Mouse (Mus musculus): Measurements from ENCODE around the gene Hoxc10. TPM values are rescaled to one million over a fixed set of nuclear protein-coding genes. Genes with fewer than 3 reads are reported as not detected.

Hoxc10 gene
- polyA plus RNA-seq (2014; fragmentation: Nextera tagmentation; extraction: Ambion mirVana): 43.9 and 56.2 TPM in 2 replicates

DNA sequence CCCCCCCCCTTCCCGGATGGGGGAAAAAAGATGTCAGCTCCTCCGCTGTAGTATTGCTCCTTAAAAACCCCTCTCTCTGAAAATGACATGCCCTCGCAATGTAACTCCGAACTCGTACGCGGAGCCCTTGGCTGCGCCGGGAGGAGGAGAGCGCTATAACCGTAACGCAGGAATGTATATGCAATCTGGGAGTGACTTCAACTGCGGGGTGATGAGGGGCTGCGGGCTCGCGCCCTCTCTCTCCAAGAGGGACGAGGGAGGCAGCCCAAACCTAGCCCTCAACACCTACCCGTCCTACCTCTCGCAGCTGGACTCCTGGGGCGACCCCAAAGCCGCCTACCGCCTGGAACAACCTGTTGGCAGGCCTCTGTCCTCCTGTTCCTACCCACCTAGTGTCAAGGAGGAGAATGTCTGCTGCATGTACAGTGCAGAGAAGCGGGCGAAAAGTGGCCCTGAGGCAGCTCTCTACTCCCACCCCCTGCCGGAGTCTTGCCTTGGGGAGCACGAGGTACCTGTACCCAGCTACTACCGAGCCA is at the start of gene Hoxc10:
Hoxc10 (plus strand) TSS at position 21 of the 536 bp plus-strand sequence.
- Histone ChIP-seq H3K4me3 (ENCODE audit: low read depth, low read length) (peak within 1 kb of the TSS; percentile 55), H3K4me1 (ENCODE audit: control insufficient read depth, insufficient read depth, low read length) (peaks cover 5% of the 10 kb centered on the region; the same call in 1 of the 2 replicates), H3K9me3 (ENCODE audit: control insufficient read depth, low read length) (no peaks in the 10 kb centered on the region), H3K36me3 (ENCODE audit: control insufficient read depth, insufficient read depth, low read length) (no peaks in the 10 kb centered on the region), H3K4me2 (ENCODE audit: low read depth, severe bottlenecking) (peak within 1 kb of the TSS; percentile 64), H3K27ac (replicated peaks; ENCODE audit: low read depth, low read length) (peak within 1 kb of the TSS; percentile 85), H3K9ac (ENCODE audit: low read length) (peak within 1 kb of the TSS; percentile 92), H3K27me3 (ENCODE audit: control insufficient read depth, insufficient read depth, low read length) (peaks cover 60% of the 10 kb centered on the region)
- no peak for DNase-seq (ENCODE audit: low spot score)
- peak; percentile 16; the same call in 1 of the 2 replicates for ATAC-seq (ENCODE audit: insufficient number of reproducible peaks, low FRiP score, low TSS enrichment, low read depth)
- 1% methylated on average over 27 of the region's 27 CpGs for WGBS

DNA sequence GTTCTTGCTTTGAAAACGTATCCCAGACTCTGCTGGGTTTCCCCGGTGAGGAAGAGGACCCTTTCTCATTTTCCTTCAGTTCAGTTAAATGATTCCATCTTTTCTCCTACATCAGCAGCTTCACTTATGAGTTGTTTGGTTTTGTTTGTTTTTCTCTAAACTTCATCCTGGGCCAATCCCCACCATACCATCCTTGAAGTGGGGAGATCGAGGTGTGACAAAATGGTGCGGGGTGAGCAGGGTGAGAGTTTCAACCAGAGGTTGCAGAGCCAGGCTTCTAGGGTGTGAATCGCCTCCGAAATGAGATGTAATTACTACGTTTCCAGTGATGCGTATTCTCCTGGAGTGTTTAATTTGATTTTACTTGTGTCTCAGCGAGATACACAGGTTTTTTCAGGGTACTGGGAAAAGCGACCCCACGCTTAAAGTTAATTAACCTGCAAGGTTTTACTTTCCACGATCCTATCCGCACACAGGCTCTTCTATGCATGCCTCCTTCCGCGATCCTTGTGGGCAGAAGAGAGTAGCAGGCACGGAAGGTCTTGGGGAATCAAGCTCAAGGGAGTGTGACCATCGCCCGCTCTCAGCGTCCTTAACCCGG is 48.5 kb upstream of the Hoxc10 start:
- Histone ChIP-seq H3K4me2 (ENCODE audit: low read depth, severe bottlenecking) (no peak overlapping the region), H3K4me3 (ENCODE audit: low read depth, low read length) (no peak overlapping the region), H3K27ac (replicated peaks; ENCODE audit: low read depth, low read length) (no peak overlapping the region), H3K36me3 (ENCODE audit: control insufficient read depth, insufficient read depth, low read length) (no peaks in the 10 kb centered on the region), H3K4me1 (ENCODE audit: control insufficient read depth, insufficient read depth, low read length) (peaks cover 6% of the 10 kb centered on the region; the same call in 1 of the 2 replicates), H3K27me3 (ENCODE audit: control insufficient read depth, insufficient read depth, low read length) (peaks cover 90% of the 10 kb centered on the region), H3K9ac (ENCODE audit: low read length) (no peak overlapping the region), H3K9me3 (ENCODE audit: control insufficient read depth, low read length) (no peaks in the 10 kb centered on the region)
- DNase-seq (ENCODE audit: low spot score): peak; percentile 58
- under 1% methylated on average over 20 of the region's 20 CpGs for WGBS
- ATAC-seq (ENCODE audit: insufficient number of reproducible peaks, low FRiP score, low TSS enrichment, low read depth): no peak

DNA sequence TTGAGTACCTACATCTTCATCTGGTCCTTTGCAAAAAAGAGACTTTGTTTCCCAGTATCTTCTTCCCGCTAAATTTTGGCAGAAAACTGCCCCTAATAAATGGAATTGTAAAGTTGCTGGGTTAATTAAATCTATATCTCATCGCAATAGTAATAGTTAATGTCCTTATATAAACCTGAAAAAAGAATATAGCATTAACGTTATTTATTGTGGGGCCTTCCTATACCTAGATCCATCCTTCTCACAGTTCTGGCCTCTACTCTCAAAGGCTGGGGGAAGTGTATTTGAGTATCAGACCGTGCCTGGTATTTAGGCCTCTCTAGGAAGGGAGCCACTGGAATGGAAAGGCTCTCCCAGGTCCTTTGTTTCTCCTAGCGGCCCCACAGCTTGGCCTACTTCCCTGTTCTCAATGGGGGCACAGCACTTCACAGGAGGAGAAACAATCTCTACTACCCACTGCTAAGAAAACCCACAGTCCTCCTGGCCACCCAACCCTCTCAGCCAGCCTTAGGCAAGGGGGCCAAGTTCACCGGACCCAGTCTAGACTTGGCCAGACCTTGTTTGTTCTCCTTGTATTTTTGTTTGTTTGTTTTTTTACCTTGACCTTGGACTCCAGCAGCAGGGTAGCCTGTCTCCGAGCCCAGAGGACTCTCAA is 47.9 kb upstream of the Hoxc10 start:
- H3K27me3 ChIP-seq (ENCODE audit: control insufficient read depth, insufficient read depth, low read length): peaks cover 91% of the 10 kb centered on the region

DNA sequence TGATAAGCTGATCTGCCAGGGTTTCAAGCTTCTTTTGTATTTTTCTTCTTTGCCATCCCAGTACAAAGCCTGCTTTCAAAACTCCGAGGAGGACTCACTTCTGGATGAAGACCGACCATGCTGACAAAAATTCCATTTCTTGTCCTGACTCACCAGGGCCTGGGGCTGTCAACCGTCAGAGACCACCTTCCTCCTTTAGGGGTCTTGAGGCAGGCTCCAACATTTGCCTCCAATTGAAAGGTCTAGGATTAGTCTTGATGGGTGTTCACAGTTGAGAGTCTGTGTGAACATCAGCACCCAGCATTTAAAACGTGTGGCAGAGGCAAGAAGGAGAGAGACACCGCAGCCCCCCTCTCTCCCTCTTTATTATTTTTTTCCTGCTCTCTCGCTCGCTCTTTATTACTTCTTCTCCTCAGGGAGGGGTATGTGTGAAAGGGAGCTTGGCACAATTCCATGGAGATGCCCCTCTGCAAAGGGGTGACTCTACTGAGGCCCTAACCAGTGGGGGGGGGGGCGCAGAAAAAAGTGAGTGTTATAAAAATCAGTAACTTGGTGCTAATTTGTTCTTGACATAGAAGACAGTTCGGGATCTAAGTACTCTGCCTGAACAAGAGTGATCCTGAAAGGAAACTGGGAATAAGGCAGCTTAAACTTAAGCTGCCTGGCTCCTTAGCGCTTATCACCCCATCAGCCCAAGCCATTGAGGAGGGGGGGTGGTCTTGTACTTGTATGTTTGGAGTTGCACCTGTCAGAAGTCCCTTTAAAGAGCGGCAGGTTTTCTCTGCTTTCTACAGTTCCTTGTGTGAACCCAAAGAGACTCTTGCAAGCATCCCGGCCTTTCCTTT is 47.0 kb upstream of the Hoxc10 start:
- Histone ChIP-seq H3K4me3 (ENCODE audit: low read depth, low read length) (no peak overlapping the region), H3K27me3 (ENCODE audit: control insufficient read depth, insufficient read depth, low read length) (peaks cover 93% of the 10 kb centered on the region), H3K9me3 (ENCODE audit: control insufficient read depth, low read length) (no peaks in the 10 kb centered on the region), H3K27ac (replicated peaks; ENCODE audit: low read depth, low read length) (no peak overlapping the region), H3K9ac (ENCODE audit: low read length) (no peak overlapping the region), H3K36me3 (ENCODE audit: control insufficient read depth, insufficient read depth, low read length) (no peaks in the 10 kb centered on the region), H3K4me1 (ENCODE audit: control insufficient read depth, insufficient read depth, low read length) (peaks cover 6% of the 10 kb centered on the region; the same call in 1 of the 2 replicates), H3K4me2 (ENCODE audit: low read depth, severe bottlenecking) (no peak overlapping the region)
- peak; percentile 44 for DNase-seq (ENCODE audit: low spot score)
- no peak for ATAC-seq (ENCODE audit: insufficient number of reproducible peaks, low FRiP score, low TSS enrichment, low read depth)
- WGBS: 5% methylated on average over 12 of the region's 12 CpGs

More for the DNA sequence above, 47.9 kb upstream of the Hoxc10 start:
- Histone ChIP-seq H3K27ac (replicated peaks; ENCODE audit: low read depth, low read length) (no peak overlapping the region), H3K4me1 (ENCODE audit: control insufficient read depth, insufficient read depth, low read length) (peaks cover 6% of the 10 kb centered on the region; the same call in 1 of the 2 replicates), H3K4me2 (ENCODE audit: low read depth, severe bottlenecking) (no peak overlapping the region), H3K4me3 (ENCODE audit: low read depth, low read length) (no peak overlapping the region), H3K9ac (ENCODE audit: low read length) (no peak overlapping the region), H3K9me3 (ENCODE audit: control insufficient read depth, low read length) (no peaks in the 10 kb centered on the region), H3K36me3 (ENCODE audit: control insufficient read depth, insufficient read depth, low read length) (no peaks in the 10 kb centered on the region)
- DNase-seq (ENCODE audit: low spot score): peak; percentile 42
- no peak for ATAC-seq (ENCODE audit: insufficient number of reproducible peaks, low FRiP score, low TSS enrichment, low read depth)
- WGBS: 3% methylated on average over 7 of the region's 7 CpGs

DNA sequence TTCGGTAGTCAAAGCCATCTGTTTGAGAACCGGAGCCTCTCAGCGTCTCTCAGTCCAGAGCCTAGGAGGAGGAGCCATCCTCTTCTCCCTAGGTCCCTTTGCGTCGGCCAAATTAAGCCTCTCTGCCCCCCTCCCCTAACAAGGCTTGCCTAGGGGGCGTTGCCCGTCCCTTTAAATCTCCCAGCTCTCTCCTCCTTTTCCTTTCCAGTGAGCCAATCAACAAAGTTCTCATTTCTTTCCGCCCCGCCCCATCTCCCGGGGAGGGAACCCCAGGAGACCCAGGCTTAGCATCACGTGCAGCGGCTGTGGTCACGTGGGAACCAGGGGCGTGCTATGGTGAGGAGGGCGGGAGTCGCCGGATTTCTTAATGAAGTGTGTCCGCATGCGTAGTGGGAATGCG is 46.0 kb upstream of the Hoxc10 start:
- H3K4me2 ChIP-seq (ENCODE audit: low read depth, severe bottlenecking): peak overlapping the region; percentile 32; the same call in 1 of the 2 replicates
- 0% methylated on average over 20 of the region's 20 CpGs for WGBS
- peak; percentile 79 for ATAC-seq (ENCODE audit: insufficient number of reproducible peaks, low FRiP score, low TSS enrichment, low read depth)

DNA sequence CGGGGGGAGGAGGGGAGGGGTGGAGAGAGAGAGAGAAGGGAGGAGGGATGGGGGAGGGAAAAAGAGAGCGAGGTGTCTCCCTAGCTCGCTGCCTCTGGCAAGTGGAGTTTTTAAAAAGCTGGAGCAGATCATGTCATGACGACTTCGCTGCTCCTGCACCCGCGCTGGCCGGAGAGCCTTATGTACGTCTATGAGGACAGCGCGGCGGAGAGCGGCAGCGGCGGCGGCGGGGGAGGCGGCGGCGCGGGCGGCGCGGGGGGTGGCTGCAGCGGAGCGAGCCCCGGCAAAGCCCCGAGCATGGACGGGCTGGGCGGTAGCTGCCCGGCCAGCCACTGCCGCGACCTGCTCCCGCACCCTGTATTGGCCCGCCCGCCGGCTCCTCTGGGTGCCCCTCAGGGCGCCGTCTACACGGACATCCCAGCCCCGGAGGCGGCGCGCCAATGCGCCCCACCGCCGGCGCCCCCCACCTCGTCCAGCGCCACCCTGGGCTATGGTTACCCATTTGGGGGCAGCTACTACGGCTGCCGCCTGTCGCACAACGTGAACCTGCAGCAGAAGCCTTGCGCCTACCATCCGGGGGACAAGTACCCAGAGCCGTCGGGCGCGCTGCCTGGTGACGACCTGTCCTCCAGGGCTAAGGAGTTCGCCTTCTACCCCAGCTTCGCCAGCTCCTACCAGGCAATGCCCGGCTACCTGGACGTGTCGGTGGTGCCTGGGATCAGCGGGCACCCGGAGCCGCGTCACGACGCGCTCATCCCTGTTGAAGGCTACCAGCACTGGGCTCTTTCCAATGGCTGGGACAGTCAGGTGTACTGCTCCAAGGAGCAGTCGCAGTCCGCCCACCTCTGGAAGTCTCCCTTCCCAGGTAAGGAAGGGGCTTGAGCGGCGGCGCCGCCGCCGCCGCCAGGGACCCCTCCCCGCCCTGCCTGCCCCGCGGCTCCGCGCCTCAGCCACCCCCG is 45.3 kb upstream of the Hoxc10 start, which contains the start of gene Hoxc13:
Hoxc13 (plus strand) TSS at position 51 of the 959 bp plus-strand sequence.
- Histone ChIP-seq H3K36me3 (ENCODE audit: control insufficient read depth, insufficient read depth, low read length) (no peaks in the 10 kb centered on the region), H3K4me1 (ENCODE audit: control insufficient read depth, insufficient read depth, low read length) (peaks cover 6% of the 10 kb centered on the region; the same call in 1 of the 2 replicates), H3K4me2 (ENCODE audit: low read depth, severe bottlenecking) (peak within 1 kb of the TSS; percentile 32), H3K9ac (ENCODE audit: low read length) (no peak within 1 kb of the TSS), H3K4me3 (ENCODE audit: low read depth, low read length) (peak within 1 kb of the TSS; percentile 15; the same call in 1 of the 2 replicates), H3K27me3 (ENCODE audit: control insufficient read depth, insufficient read depth, low read length) (peaks cover 94% of the 10 kb centered on the region), H3K27ac (replicated peaks; ENCODE audit: low read depth, low read length) (no peak within 1 kb of the TSS), H3K9me3 (ENCODE audit: control insufficient read depth, low read length) (no peaks in the 10 kb centered on the region)
- WGBS: 1% methylated on average over 68 of the region's 88 CpGs
- DNase-seq (ENCODE audit: low spot score) (peak; percentile 70), ATAC-seq (ENCODE audit: insufficient number of reproducible peaks, low FRiP score, low TSS enrichment, low read depth) (peak; percentile 35)

More for the DNA sequence above, 46.0 kb upstream of the Hoxc10 start:
- peak; percentile 90 for DNase-seq (ENCODE audit: low spot score)
- Histone ChIP-seq H3K36me3 (ENCODE audit: control insufficient read depth, insufficient read depth, low read length) (no peaks in the 10 kb centered on the region), H3K27ac (replicated peaks; ENCODE audit: low read depth, low read length) (no peak overlapping the region), H3K27me3 (ENCODE audit: control insufficient read depth, insufficient read depth, low read length) (peaks cover 94% of the 10 kb centered on the region), H3K4me1 (ENCODE audit: control insufficient read depth, insufficient read depth, low read length) (peaks cover 6% of the 10 kb centered on the region; the same call in 1 of the 2 replicates), H3K4me3 (ENCODE audit: low read depth, low read length) (peak overlapping the region; percentile 15; the same call in 1 of the 2 replicates), H3K9ac (ENCODE audit: low read length) (no peak overlapping the region), H3K9me3 (ENCODE audit: control insufficient read depth, low read length) (no peaks in the 10 kb centered on the region)

DNA sequence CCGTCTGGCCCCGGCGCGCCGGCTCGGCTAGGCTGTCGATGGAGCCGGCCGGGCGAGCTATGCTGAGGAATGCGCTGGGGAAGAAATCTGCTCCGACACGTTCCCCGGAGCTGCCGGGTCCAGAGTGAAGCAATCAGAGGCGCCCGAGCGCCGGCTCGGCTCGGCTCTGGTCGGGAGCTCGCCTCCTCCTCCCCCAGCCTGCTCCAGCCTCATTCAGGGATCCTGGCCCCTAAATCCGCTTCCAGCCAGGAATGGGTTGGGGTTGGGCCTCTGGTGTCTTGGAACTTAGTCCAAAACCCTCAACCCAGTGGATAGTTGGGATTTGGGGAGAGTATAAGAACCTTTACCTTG is 44.6 kb upstream of the Hoxc10 start:
- Histone ChIP-seq H3K9ac (ENCODE audit: low read length) (no peak overlapping the region), H3K4me3 (ENCODE audit: low read depth, low read length) (peak overlapping the region; percentile 15; the same call in 1 of the 2 replicates), H3K27ac (replicated peaks; ENCODE audit: low read depth, low read length) (no peak overlapping the region), H3K4me1 (ENCODE audit: control insufficient read depth, insufficient read depth, low read length) (peaks cover 6% of the 10 kb centered on the region; the same call in 1 of the 2 replicates), H3K9me3 (ENCODE audit: control insufficient read depth, low read length) (no peaks in the 10 kb centered on the region), H3K4me2 (ENCODE audit: low read depth, severe bottlenecking) (peak overlapping the region; percentile 20), H3K36me3 (ENCODE audit: control insufficient read depth, insufficient read depth, low read length) (no peaks in the 10 kb centered on the region), H3K27me3 (ENCODE audit: control insufficient read depth, insufficient read depth, low read length) (peaks cover 91% of the 10 kb centered on the region)
- 0 out of 2 replicates have a peak, but pooled peaks have one; percentile 18 for ATAC-seq (ENCODE audit: insufficient number of reproducible peaks, low FRiP score, low TSS enrichment, low read depth)
- DNase-seq (ENCODE audit: low spot score): peak; percentile 70
- 0% methylated on average over 22 of the region's 24 CpGs for WGBS
